In the genomic region with DNA sequence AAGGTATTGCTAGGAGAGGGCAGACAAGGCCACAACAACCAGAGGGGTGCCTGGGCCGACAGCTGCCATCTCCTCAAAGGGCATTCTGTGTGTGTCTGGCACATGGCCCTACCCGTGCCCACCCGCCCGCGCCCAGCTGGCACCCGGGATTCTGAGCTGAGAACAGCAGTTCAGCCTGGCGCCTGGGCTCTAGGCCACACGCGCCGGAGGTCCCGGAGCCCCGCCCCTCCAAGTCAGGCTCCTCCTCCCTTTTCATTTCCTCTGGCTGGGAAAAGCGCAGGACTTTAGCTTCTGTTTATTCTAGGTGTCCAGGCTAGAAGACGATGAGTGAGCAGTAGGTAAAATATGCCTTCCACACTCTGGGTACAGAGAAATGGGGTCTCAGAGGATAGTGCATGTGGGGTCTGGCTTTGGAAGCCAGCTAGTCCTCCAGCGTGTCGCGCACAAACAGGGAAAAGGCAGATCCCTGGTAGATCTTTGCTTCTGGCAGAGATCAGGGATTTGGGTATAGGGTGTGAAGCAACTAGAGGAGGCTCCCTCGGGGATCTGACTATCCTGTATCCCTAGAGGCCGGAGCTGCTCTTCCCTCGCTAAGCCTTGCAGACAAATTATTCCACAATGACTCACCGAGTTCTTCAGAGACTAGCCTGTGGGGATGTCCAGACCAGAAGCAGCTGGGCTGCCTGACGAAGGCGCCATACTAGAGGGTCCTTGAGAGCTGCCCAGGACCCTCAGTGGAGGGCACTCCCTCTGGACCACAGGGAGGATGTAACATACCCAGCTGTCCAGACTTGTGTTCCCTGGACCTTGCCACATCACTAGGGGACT, we compare ENCODE assay signal across 8 mouse cellular contexts. TPM values are rescaled to one million over a fixed set of nuclear protein-coding genes. Genes with fewer than 3 reads are reported as not detected.
DNase-seq lines count a peak whose midpoint lies in the region; ATAC-seq and TF ChIP-seq lines count a peak whose summit lies in the region.

No protein-coding gene starts in this region.

- H3K27ac ChIP-seq in embryonic facial prominence, embryonic 11.5 days (replicated peaks; ENCODE audit: low read depth, low read length): no peak overlapping the region
- H3K27ac ChIP-seq in heart, embryonic 12.5 days (ENCODE audit: poor library complexity, severe bottlenecking): peak overlapping the region; percentile 82
- H3K27ac ChIP-seq in kidney, embryonic 15.5 days: peak overlapping the region; percentile 66
- H3K27ac ChIP-seq in liver, embryonic 14.5 days: no peak overlapping the region
- no peak overlapping the region for H3K27ac ChIP-seq in neural tube, embryonic 12.5 days

- no peak for TF ChIP-seq CTCF in E14TG2a.4 (conservative IDR thresholded peaks at IDR 0.05; ENCODE audit: low read length)
- TF ChIP-seq CTCF in liver, embryonic 14.5 days (IDR thresholded peaks at IDR 0.05; ENCODE audit: low read depth): no peak

- ATAC-seq in embryonic facial prominence, embryonic 11.5 days (replicated peaks; ENCODE audit: insufficient number of reproducible peaks, low FRiP score, low TSS enrichment, low read depth): no peak
- peak; percentile 30; the same call in 1 of the 2 replicates for ATAC-seq in heart, embryonic 12.5 days (ENCODE audit: insufficient number of reproducible peaks, low FRiP score)
- peak; percentile 41 for ATAC-seq in kidney, embryonic 15.5 days (replicated peaks; ENCODE audit: low FRiP score)
- peak; percentile 31; the same call in 1 of the 2 replicates for ATAC-seq in liver, embryonic 14.5 days (ENCODE audit: insufficient read depth)
- ATAC-seq in neural tube, embryonic 12.5 days (ENCODE audit: low FRiP score, low read depth): peak; percentile 54
- ATAC-seq in activated CD4-positive, CD25-positive, alpha-beta regulatory T cell, adult 4 months: no peak

- no peaks in the 10 kb centered on the region for H3K27me3 ChIP-seq in E14TG2a.4 (ENCODE audit: insufficient read depth, low read length)
- no peaks in the 10 kb centered on the region for H3K27me3 ChIP-seq in embryonic facial prominence, embryonic 11.5 days (ENCODE audit: control insufficient read depth, insufficient read depth, low read length)
- H3K27me3 ChIP-seq in heart, embryonic 12.5 days (replicated peaks): no peaks in the 10 kb centered on the region
- no peaks in the 10 kb centered on the region for H3K27me3 ChIP-seq in kidney, embryonic 15.5 days
- H3K27me3 ChIP-seq in liver, embryonic 14.5 days (ENCODE audit: control insufficient read depth, insufficient read depth, low read length): peaks cover 35% of the 10 kb centered on the region
- no peaks in the 10 kb centered on the region for H3K27me3 ChIP-seq in neural tube, embryonic 12.5 days (replicated peaks)

- no peak overlapping the region; the same call in 1 of the 2 replicates for H3K9ac ChIP-seq in embryonic facial prominence, embryonic 11.5 days (replicated peaks; ENCODE audit: low read length)
- peak overlapping the region; percentile 44 for H3K9ac ChIP-seq in heart, embryonic 12.5 days
- 0 out of 2 replicates have a peak overlapping the region, but pooled peaks have one; percentile 1 for H3K9ac ChIP-seq in kidney, embryonic 15.5 days
- no peak overlapping the region for H3K9ac ChIP-seq in liver, embryonic 14.5 days (replicated peaks)
- 0 out of 2 replicates have a peak overlapping the region, but pooled peaks have one; percentile 21 for H3K9ac ChIP-seq in neural tube, embryonic 12.5 days

- H3K36me3 ChIP-seq in E14TG2a.4 (ENCODE audit: insufficient read depth, low read length): peaks cover 4% of the 10 kb centered on the region
- no peaks in the 10 kb centered on the region; the same call in 1 of the 2 replicates for H3K36me3 ChIP-seq in embryonic facial prominence, embryonic 11.5 days (replicated peaks; ENCODE audit: control insufficient read depth, insufficient read depth, low read depth, low read length)
- H3K36me3 ChIP-seq in heart, embryonic 12.5 days: no peaks in the 10 kb centered on the region
- no peaks in the 10 kb centered on the region for H3K36me3 ChIP-seq in kidney, embryonic 15.5 days
- no peaks in the 10 kb centered on the region for H3K36me3 ChIP-seq in liver, embryonic 14.5 days (replicated peaks; ENCODE audit: control insufficient read depth, insufficient read depth, low read depth)
- no peaks in the 10 kb centered on the region for H3K36me3 ChIP-seq in neural tube, embryonic 12.5 days

- no peak for TF ChIP-seq EP300 in liver, embryonic 14.5 days (IDR thresholded peaks at IDR 0.05; ENCODE audit: low read depth)

- H3K4me3 ChIP-seq in E14TG2a.4 (replicated peaks; ENCODE audit: low read length): peak overlapping the region; percentile 92
- peak overlapping the region; percentile 12; the same call in 1 of the 2 replicates for H3K4me3 ChIP-seq in embryonic facial prominence, embryonic 11.5 days (ENCODE audit: low read depth, low read length)
- peak overlapping the region; percentile 31 for H3K4me3 ChIP-seq in heart, embryonic 12.5 days
- peak overlapping the region; percentile 21 for H3K4me3 ChIP-seq in kidney, embryonic 15.5 days (replicated peaks)
- H3K4me3 ChIP-seq in liver, embryonic 14.5 days (ENCODE audit: insufficient read depth in 1 of 2, low read depth in 2 of 2, low read length in 2 of 2): peak overlapping the region; percentile 7 to 16; a peak in 1 of 4 replicates
- no peak overlapping the region for H3K4me3 ChIP-seq in neural tube, embryonic 12.5 days

- H3K4me1 ChIP-seq in E14TG2a.4 (replicated peaks; ENCODE audit: low read depth, low read length): peaks cover 88% of the 10 kb centered on the region
- H3K4me1 ChIP-seq in embryonic facial prominence, embryonic 11.5 days (ENCODE audit: control insufficient read depth, insufficient read depth, low read length): peaks cover 2% of the 10 kb centered on the region
- peaks cover 59% of the 10 kb centered on the region for H3K4me1 ChIP-seq in heart, embryonic 12.5 days (replicated peaks)
- peaks cover 59% of the 10 kb centered on the region for H3K4me1 ChIP-seq in kidney, embryonic 15.5 days
- peaks cover 0 to 12% of the 10 kb centered on the region in 2 experiments; a peak in 1 of 4 replicates for H3K4me1 ChIP-seq in liver, embryonic 14.5 days (replicated peaks; ENCODE audit: control insufficient read depth in 2 of 2, insufficient read depth in 2 of 2, low read length in 1 of 2)
- peaks cover 43% of the 10 kb centered on the region for H3K4me1 ChIP-seq in neural tube, embryonic 12.5 days

- peak; percentile 79 for DNase-seq in adipocyte (ENCODE audit: low spot score)
- DNase-seq in embryonic facial prominence, embryonic 11.5 days (ENCODE audit: low spot score): peak; percentile 73
- DNase-seq in liver, embryonic 14.5 days (ENCODE audit: low read depth in 3 of 3, low spot score in 3 of 3): peak in 2 of 3 experiments; percentile 12 to 20

- H3K9me3 ChIP-seq in E14TG2a.4 (ENCODE audit: low read length): no peaks in the 10 kb centered on the region
- H3K9me3 ChIP-seq in embryonic facial prominence, embryonic 11.5 days (replicated peaks; ENCODE audit: control insufficient read depth, low read length): no peaks in the 10 kb centered on the region
- no peaks in the 10 kb centered on the region for H3K9me3 ChIP-seq in heart, embryonic 12.5 days (replicated peaks)
- H3K9me3 ChIP-seq in kidney, embryonic 15.5 days (replicated peaks): no peaks in the 10 kb centered on the region
- no peaks in the 10 kb centered on the region for H3K9me3 ChIP-seq in liver, embryonic 14.5 days (ENCODE audit: control insufficient read depth, low read length)
- no peaks in the 10 kb centered on the region for H3K9me3 ChIP-seq in neural tube, embryonic 12.5 days

- H3K4me2 ChIP-seq in embryonic facial prominence, embryonic 11.5 days (ENCODE audit: low read depth, low read length): peak overlapping the region; percentile 43
- peak overlapping the region; percentile 63 for H3K4me2 ChIP-seq in heart, embryonic 12.5 days
- peak overlapping the region; percentile 52 for H3K4me2 ChIP-seq in kidney, embryonic 15.5 days
- peak overlapping the region; percentile 49 for H3K4me2 ChIP-seq in liver, embryonic 14.5 days (ENCODE audit: low read depth)
- peak overlapping the region; percentile 51 for H3K4me2 ChIP-seq in neural tube, embryonic 12.5 days (replicated peaks)

- 3% methylated on average over 23 of the region's 23 CpGs for WGBS in embryonic facial prominence, embryonic 11.5 days
- 3% methylated on average over 23 of the region's 23 CpGs for WGBS in heart, embryonic 12.5 days
- WGBS in kidney, embryonic 15.5 days: 6% methylated on average over 23 of the region's 23 CpGs
- 6% methylated on average over 23 of the region's 23 CpGs for WGBS in liver, embryonic 14.5 days (ENCODE audit: insufficient replicate concordance)
- 6% methylated on average over 23 of the region's 23 CpGs for WGBS in neural tube, embryonic 12.5 days

RNA-seq across cellular contexts. Expression of a gene that starts 2.2 kb away (rescaled TPM):
- polyA plus RNA-seq in embryonic facial prominence, embryonic 11.5 days (2014; fragmentation: Nextera tagmentation; extraction: Ambion mirVana): 30.9 and 36.5 TPM in 2 replicates
- polyA plus RNA-seq in heart, embryonic 12.5 days (2016; fragmentation: Nextera tagmentation; extraction: Ambion mirVana): 46.4 and 47.2 TPM in 2 replicates
- polyA plus RNA-seq in kidney, embryonic 15.5 days (2015; fragmentation: Nextera tagmentation; extraction: Ambion mirVana): 45.7 and 53.8 TPM in 2 replicates
- polyA plus RNA-seq in liver, embryonic 14.5 days (2012; rRNA removed): 5.6 and 6.7 TPM in 2 replicates
- 4.3 and 4.9 TPM in 2 replicates for polyA plus RNA-seq in liver, embryonic 14.5 days (2014; fragmentation: Nextera tagmentation; extraction: Ambion mirVana)
- polyA plus RNA-seq in neural tube, embryonic 12.5 days (2016; fragmentation: Nextera tagmentation; extraction: Ambion mirVana): 55.9 and 61.5 TPM in 2 replicates
- under 1 TPM; 0.21 to 0.38 TPM for polyA plus RNA-seq in activated CD4-positive, CD25-positive, alpha-beta regulatory T cell, adult 4 months (2017; shearing (Covaris generic))

RNA-seq across cellular contexts. Expression of a gene that starts 55.0 kb away (rescaled TPM):
- not detected in 2 replicates for polyA plus RNA-seq in embryonic facial prominence, embryonic 11.5 days (2014; fragmentation: Nextera tagmentation; extraction: Ambion mirVana)
- not detected in 2 replicates for polyA plus RNA-seq in heart, embryonic 12.5 days (2016; fragmentation: Nextera tagmentation; extraction: Ambion mirVana)
- polyA plus RNA-seq in kidney, embryonic 15.5 days (2015; fragmentation: Nextera tagmentation; extraction: Ambion mirVana): 0.45 and 5.2 TPM in 2 replicates
- polyA plus RNA-seq in liver, embryonic 14.5 days (2012; rRNA removed): 2.5 and 2.9 TPM in 2 replicates
- 1.5 TPM in 1 of 2 replicates, not detected in the other for polyA plus RNA-seq in liver, embryonic 14.5 days (2014; fragmentation: Nextera tagmentation; extraction: Ambion mirVana)
- polyA plus RNA-seq in neural tube, embryonic 12.5 days (2016; fragmentation: Nextera tagmentation; extraction: Ambion mirVana): not detected in 2 replicates
- polyA plus RNA-seq in activated CD4-positive, CD25-positive, alpha-beta regulatory T cell, adult 4 months (2017; shearing (Covaris generic)): not detected

Comparison
In these comparisons a context has a peak if more than half of its experiments do, and no peak if none do; other contexts are left out.
1. DNase-seq: peak in every context shown above with its lines; median percentile 79 in adipocyte; 73 in embryonic facial prominence, embryonic 11.5 days; 16 in liver, embryonic 14.5 days.
2. ATAC-seq: peak in heart, embryonic 12.5 days (single experiment), kidney, embryonic 15.5 days (single experiment), liver, embryonic 14.5 days (single experiment) and neural tube, embryonic 12.5 days (single experiment); none in embryonic facial prominence, embryonic 11.5 days (single experiment) and activated CD4-positive, CD25-positive, alpha-beta regulatory T cell, adult 4 months (single experiment).
3. H3K27ac ChIP-seq: peak in heart, embryonic 12.5 days (single experiment) and kidney, embryonic 15.5 days (single experiment); none in embryonic facial prominence, embryonic 11.5 days (single experiment), liver, embryonic 14.5 days (single experiment) and neural tube, embryonic 12.5 days (single experiment).
4. H3K9ac ChIP-seq: peak in heart, embryonic 12.5 days (single experiment), kidney, embryonic 15.5 days (single experiment) and neural tube, embryonic 12.5 days (single experiment); none in embryonic facial prominence, embryonic 11.5 days (single experiment) and liver, embryonic 14.5 days (single experiment).
5. Peak in every context shown above with its lines, with median percentiles within 50 percentile points of each other: H3K4me2 ChIP-seq.